Mouse (Mus musculus) midbrain, embryonic 15.5 days (tissue): ENCODE measurements around the gene Olfr1254. TPM values are rescaled to one million over a fixed set of nuclear protein-coding genes. Genes with fewer than 3 reads are reported as not detected.

Experiments used
- ATAC-seq: fragments of 200-750 bp; cut with Nextera tagmentation; replicated peaks from 2 replicates; pipeline ENCODE4 v1.8.0; 2017; ENCODE audit warnings: moderate TSS enrichment
- H3K27ac ChIP-seq: fragments of 300-500 bp; sonication (generic); 2 replicates; pipeline ENCODE4 v1.5.1; 2015; ENCODE audit warnings: mild to moderate bottlenecking, inconsistent platforms
- H3K27me3 ChIP-seq: fragments of 300-500 bp; sonication (generic); replicated peaks from 2 replicates; pipeline ENCODE4 v1.6.1; 2015; ENCODE audit warnings: inconsistent platforms
- H3K36me3 ChIP-seq: fragments of 300-500 bp; sonication (generic); replicated peaks from 2 replicates; pipeline ENCODE4 v1.6.1; 2015; ENCODE audit warnings: inconsistent platforms
- H3K4me1 ChIP-seq: fragments of 300-500 bp; sonication (generic); 2 replicates; pipeline ENCODE4 v1.6.1; 2015; ENCODE audit warnings: inconsistent platforms
- H3K4me2 ChIP-seq: fragments of 300-500 bp; sonication (generic); 2 replicates; pipeline ENCODE4 v1.6.1; 2015; ENCODE audit warnings: inconsistent platforms, mild to moderate bottlenecking, moderate library complexity
- H3K4me3 ChIP-seq: fragments of 300-500 bp; sonication (generic); 2 replicates; pipeline ENCODE4 v1.5.1; 2015; ENCODE audit warnings: mild to moderate bottlenecking, inconsistent platforms
- H3K9ac ChIP-seq: fragments of 300-500 bp; sonication (generic); 2 replicates; pipeline ENCODE4 v1.6.1; 2015; ENCODE audit warnings: mild to moderate bottlenecking, inconsistent platforms
- H3K9me3 ChIP-seq: fragments of 300-500 bp; sonication (generic); 2 replicates; pipeline ENCODE4 v1.6.1; 2016; ENCODE audit warnings: inconsistent platforms
- whole genome bisulfite sequencing: fragments of 180-500 bp; shearing (Covaris S2); methylation state at CpG from one replicate; pipeline ENCODE4 v1.1.7; 2015; ENCODE audit warnings: mixed read lengths; 5-methylcytosine and 5-hydroxymethylcytosine counted together
- polyA plus RNA-seq: library from polyadenylated mRNA; unstranded; fragments of >200 nt; fragmentation: Nextera tagmentation; extraction: Ambion mirVana; gene quantifications from 2 replicates; pipeline ENCODE4 v1.2.1, GENCODE M21; 2015

Olfr1254 gene
- polyA plus RNA-seq = not detected in 2 replicates

DNA sequence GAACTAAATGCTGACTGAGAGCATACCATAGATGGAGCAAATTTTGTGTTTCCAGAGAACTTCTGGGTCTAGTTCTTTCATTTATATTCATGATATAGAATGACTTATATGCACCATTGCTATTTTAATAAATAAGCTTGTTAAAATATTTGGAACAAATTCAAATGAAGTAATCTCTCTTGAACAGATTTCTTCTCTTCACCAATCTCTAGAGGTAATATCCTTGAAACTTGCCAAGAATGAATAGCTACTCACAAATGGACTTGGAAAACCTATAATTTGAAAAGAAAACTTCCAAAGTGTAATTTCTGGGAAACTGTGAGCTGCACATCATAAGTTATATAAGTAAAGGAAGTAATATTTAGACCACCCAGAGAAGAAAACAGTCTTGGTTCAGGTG lies at the start of gene Olfr1254:
Gene Olfr1254, minus strand, starts transcription at position 101 of the 400 bp plus-strand sequence.
- no peaks in the 10 kb centered on the region for H3K9me3 ChIP-seq
- H3K4me1 ChIP-seq = no peaks in the 10 kb centered on the region
- H3K9ac ChIP-seq = no peak within 1 kb of the TSS
- H3K36me3 ChIP-seq = no peaks in the 10 kb centered on the region
- no peak within 1 kb of the TSS for H3K4me2 ChIP-seq
- no peaks in the 10 kb centered on the region for H3K27me3 ChIP-seq
- no peak within 1 kb of the TSS for H3K4me3 ChIP-seq
- no peak for ATAC-seq
- H3K27ac ChIP-seq = no peak within 1 kb of the TSS

DNA sequence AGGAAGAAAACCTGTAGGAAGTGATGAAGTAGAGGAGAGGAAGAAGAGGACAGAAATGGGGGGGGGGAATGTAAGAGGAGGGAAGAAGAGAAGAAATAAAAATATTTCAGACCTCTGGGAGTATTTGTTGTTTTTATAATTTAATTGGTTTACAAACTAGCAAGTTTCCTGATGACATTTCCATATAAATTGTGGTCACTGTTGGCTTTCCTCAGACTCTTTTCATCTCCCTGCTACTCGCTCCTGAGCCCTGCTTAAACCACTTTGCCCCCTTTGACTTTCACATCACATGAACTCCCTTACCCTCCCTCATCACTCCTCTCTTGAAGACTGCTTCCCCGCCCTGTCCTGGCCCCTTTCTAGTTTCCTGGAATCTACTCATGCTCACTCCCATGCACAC lies 48.0 kb upstream of the Olfr1254 start, which contains the start of gene Olfr1256:
Gene Olfr1256, minus strand, starts transcription at position 101 of the 400 bp plus-strand sequence.
- no peak within 1 kb of the TSS for H3K4me3 ChIP-seq
- ATAC-seq = no peak
- no peaks in the 10 kb centered on the region for H3K27me3 ChIP-seq
- no peak within 1 kb of the TSS for H3K9ac ChIP-seq
- H3K27ac ChIP-seq = no peak within 1 kb of the TSS
- H3K4me1 ChIP-seq = no peaks in the 10 kb centered on the region
- H3K9me3 ChIP-seq = no peaks in the 10 kb centered on the region
- no peak within 1 kb of the TSS for H3K4me2 ChIP-seq
- no peaks in the 10 kb centered on the region for H3K36me3 ChIP-seq
- WGBS = 52% methylated on average over 2 of the region's 2 CpGs

DNA sequence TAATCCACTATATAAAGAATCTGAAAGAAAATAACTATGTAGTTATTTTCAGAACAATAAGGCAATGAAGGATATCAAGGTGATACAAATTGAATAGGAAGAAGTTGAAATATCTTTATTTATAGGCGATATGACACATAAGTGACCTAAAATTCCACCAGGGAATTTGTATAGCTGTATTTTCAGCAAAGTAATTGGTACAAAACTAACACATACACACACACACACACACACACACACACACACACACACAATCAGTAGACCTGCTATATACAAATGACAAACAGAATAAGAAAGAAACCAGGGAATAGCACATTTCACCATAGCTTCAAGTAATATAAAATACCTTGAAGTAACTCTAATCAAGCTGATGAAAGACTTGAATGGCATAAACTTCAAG lies 26.8 kb upstream of the Olfr1254 start:
- H3K36me3 ChIP-seq = no peaks in the 10 kb centered on the region
- ATAC-seq = no peak

DNA sequence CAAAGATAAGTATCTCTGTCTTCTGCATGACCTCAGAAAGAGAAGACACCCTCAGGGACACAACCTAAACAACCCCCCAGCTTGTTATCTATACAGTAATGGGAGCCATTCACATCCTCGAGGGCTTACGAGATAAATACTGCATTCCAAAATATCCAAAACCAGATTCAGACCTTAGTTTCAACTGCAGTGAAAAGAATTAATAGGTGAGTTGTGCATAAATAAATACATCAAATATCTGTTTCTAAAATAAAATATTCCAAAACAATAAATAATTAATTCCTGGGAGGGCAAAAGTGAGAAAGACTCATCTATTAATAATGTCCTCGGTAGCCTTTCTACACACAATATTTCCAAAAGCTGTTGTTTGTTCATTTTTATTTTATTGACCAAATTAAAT lies 18.3 kb upstream of the Olfr1254 start, which contains the start of gene Olfr1255:
Gene Olfr1255, plus strand, starts transcription at position 301 of the 400 bp plus-strand sequence.
- H3K27ac ChIP-seq = no peak within 1 kb of the TSS
- WGBS = 79% methylated on average over 3 of the region's 3 CpGs

More for the DNA sequence above, 26.8 kb upstream of the Olfr1254 start:
- Histone ChIP-seq H3K27me3 (no peaks in the 10 kb centered on the region), H3K4me3 (no peak overlapping the region), H3K9me3 (no peaks in the 10 kb centered on the region), H3K4me2 (no peak overlapping the region), H3K9ac (no peak overlapping the region), H3K27ac (no peak overlapping the region), H3K4me1 (no peaks in the 10 kb centered on the region)
- WGBS = 86% methylated on average over 1 of the region's 1 CpGs

DNA sequence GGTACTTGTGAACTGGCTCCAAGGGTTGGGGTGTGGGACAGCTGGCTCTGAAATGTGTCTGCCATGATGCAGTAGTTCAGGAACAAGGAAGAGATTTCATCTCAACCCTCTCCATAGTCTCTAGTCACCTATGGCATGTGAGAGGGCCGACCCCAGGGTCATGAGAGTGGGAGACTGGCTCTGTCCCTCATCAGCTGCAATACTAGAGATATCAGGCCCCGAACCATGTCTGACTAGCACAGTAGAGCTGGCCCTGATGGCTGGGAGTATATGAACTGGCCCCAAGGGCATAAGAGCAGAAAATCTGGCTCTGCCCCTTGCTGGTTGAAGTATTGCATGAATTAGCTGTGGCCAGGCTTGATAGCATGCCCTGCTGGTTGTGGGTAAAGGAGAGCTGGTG lies 17.3 kb upstream of the Olfr1254 start:
- 79% methylated on average over 2 of the region's 2 CpGs for WGBS
- H3K27me3 ChIP-seq = no peaks in the 10 kb centered on the region

More for the DNA sequence above, 18.3 kb upstream of the Olfr1254 start, which contains the start of gene Olfr1255:
- no peak within 1 kb of the TSS for H3K4me3 ChIP-seq
- no peak within 1 kb of the TSS for H3K4me2 ChIP-seq
- H3K9ac ChIP-seq = no peak within 1 kb of the TSS
- H3K36me3 ChIP-seq = no peaks in the 10 kb centered on the region
- no peaks in the 10 kb centered on the region for H3K27me3 ChIP-seq
- no peak for ATAC-seq
- no peaks in the 10 kb centered on the region for H3K9me3 ChIP-seq
- H3K4me1 ChIP-seq = no peaks in the 10 kb centered on the region

DNA sequence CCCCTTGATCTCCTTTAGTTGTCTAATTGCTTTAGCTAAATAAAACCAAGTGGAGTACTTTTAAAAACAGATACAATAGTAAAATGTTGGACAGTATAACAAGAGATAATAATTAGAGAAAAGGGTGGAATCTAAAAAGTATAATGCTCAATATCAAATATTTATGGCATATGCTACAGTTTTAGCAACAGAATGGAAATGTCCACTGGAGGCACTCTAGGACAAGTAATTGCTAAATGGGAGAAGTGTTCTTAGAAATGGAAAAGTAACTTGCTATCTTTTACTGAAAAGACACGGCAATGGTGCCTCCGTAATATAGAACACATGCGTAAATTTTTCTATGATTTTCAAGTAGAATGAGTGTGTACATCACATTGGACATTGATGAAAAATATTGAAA lies 6.2 kb upstream of the Olfr1254 start:
- H3K9me3 ChIP-seq = no peaks in the 10 kb centered on the region
- no peaks in the 10 kb centered on the region for H3K36me3 ChIP-seq
- 98% methylated on average over 3 of the region's 3 CpGs for WGBS
- no peak for ATAC-seq
- no peak overlapping the region for H3K27ac ChIP-seq
- H3K4me1 ChIP-seq = no peaks in the 10 kb centered on the region
- no peak overlapping the region for H3K4me2 ChIP-seq
- no peak overlapping the region for H3K9ac ChIP-seq
- H3K4me3 ChIP-seq = no peak overlapping the region
- no peaks in the 10 kb centered on the region for H3K27me3 ChIP-seq

More for the DNA sequence above, 17.3 kb upstream of the Olfr1254 start:
- no peak for ATAC-seq
- Histone ChIP-seq H3K36me3 (no peaks in the 10 kb centered on the region), H3K4me3 (no peak overlapping the region), H3K4me1 (no peaks in the 10 kb centered on the region), H3K27ac (no peak overlapping the region), H3K9me3 (no peaks in the 10 kb centered on the region), H3K4me2 (no peak overlapping the region), H3K9ac (no peak overlapping the region)

DNA sequence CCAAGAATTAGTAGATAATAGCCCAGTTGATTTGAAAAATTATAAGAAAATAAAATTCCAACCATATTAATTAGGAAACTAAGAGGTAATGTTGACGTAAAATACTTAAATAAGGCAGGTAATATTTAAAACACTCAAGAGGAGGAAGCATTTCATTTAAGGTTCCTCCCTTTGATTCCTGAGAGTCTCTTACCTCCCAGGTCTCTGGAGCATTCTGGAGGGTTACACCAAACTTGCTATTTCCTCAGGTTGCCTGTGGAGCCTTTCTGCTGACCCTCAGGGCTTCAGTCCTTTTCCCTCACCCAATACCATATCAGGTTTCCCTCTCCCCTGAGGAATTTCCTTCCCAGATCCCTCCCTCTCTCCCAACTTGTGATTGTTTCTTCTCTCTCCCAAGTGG lies 36.4 kb downstream of the Olfr1254 start, which contains the start of gene Olfr1253:
Gene Olfr1253, minus strand, starts transcription at position 101 of the 400 bp plus-strand sequence.
- H3K27me3 ChIP-seq = no peaks in the 10 kb centered on the region
- H3K27ac ChIP-seq = no peak within 1 kb of the TSS
- no peaks in the 10 kb centered on the region for H3K4me1 ChIP-seq
- no peaks in the 10 kb centered on the region for H3K9me3 ChIP-seq
- no peak within 1 kb of the TSS for H3K4me3 ChIP-seq
- no peaks in the 10 kb centered on the region for H3K36me3 ChIP-seq
- ATAC-seq = no peak
- WGBS = 88% methylated on average over 1 of the region's 1 CpGs
- H3K9ac ChIP-seq = no peak within 1 kb of the TSS
- no peak within 1 kb of the TSS for H3K4me2 ChIP-seq

Other genes with a start within 250 kb of the Olfr1254 start
- gene Olfr1245, start 215.2 kb downstream of the Olfr1254 start, polyA plus RNA-seq = not detected in 2 replicates
- gene Olfr1246, start 200.5 kb downstream of the Olfr1254 start, polyA plus RNA-seq = not detected in 2 replicates
- gene Olfr1247, start 179.5 kb downstream of the Olfr1254 start, polyA plus RNA-seq = not detected in 2 replicates
- gene Olfr1248, start 175.4 kb downstream of the Olfr1254 start, polyA plus RNA-seq = not detected in 2 replicates
- not detected in 2 replicates for gene Olfr1249, start 158.6 kb downstream of the Olfr1254 start, polyA plus RNA-seq
- not detected in 2 replicates for gene Olfr1250, start 132.2 kb downstream of the Olfr1254 start, polyA plus RNA-seq
- gene Olfr1251, start 121.7 kb downstream of the Olfr1254 start, polyA plus RNA-seq = not detected in 2 replicates
- not detected in 2 replicates for gene Olfr1252, start 68.6 kb downstream of the Olfr1254 start, polyA plus RNA-seq
- gene Olfr1253, start 36.5 kb downstream of the Olfr1254 start, polyA plus RNA-seq = not detected in 2 replicates
- gene Olfr1255, start 18.4 kb upstream of the Olfr1254 start, polyA plus RNA-seq = not detected in 2 replicates
- not detected in 2 replicates for gene Olfr1256, start 47.9 kb upstream of the Olfr1254 start, polyA plus RNA-seq
- not detected in 2 replicates for gene Olfr48, start 54.6 kb upstream of the Olfr1254 start, polyA plus RNA-seq
- gene Olfr1257, start 84.8 kb upstream of the Olfr1254 start, polyA plus RNA-seq = not detected in 2 replicates
- gene Olfr1258, start 133.7 kb upstream of the Olfr1254 start, polyA plus RNA-seq = not detected in 2 replicates
- not detected in 2 replicates for gene Olfr1259, start 155.0 kb upstream of the Olfr1254 start, polyA plus RNA-seq
- not detected in 2 replicates for gene Olfr1260, start 180.7 kb upstream of the Olfr1254 start, polyA plus RNA-seq
- not detected in 2 replicates for gene Olfr1261, start 197.6 kb upstream of the Olfr1254 start, polyA plus RNA-seq
- gene Olfr1262, start 206.5 kb upstream of the Olfr1254 start, polyA plus RNA-seq = not detected in 2 replicates
- gene Olfr1263, start 218.5 kb upstream of the Olfr1254 start, polyA plus RNA-seq = not detected in 2 replicates
- gene Olfr1264, start 232.0 kb upstream of the Olfr1254 start, polyA plus RNA-seq = not detected in 2 replicates
- gene Olfr1265, start 241.7 kb upstream of the Olfr1254 start, polyA plus RNA-seq = not detected in 2 replicates